Mouse (Mus musculus) kidney, postnatal 0 days (tissue): ENCODE data around the gene Ankrd66. TPM values are rescaled to one million over a fixed set of nuclear protein-coding genes. Genes with fewer than 3 reads are reported as not detected.

ENCODE experiments used
- ATAC-seq: fragments of 200-750 bp; cut with Nextera tagmentation; replicated peaks from 2 replicates; pipeline ENCODE4 v1.8.0; 2017; ENCODE audit warnings: low read depth, moderate number of reproducible peaks, moderate TSS enrichment, moderate library complexity; ENCODE audit not compliant: low FRiP score
- DNase-seq: peaks from one replicate; pipeline ENCODE4 v3.0.0-alpha.2; 2016; ENCODE audit warnings: low spot score
- H3K27ac ChIP-seq: fragments of 300-500 bp; sonication (generic); 2 replicates; pipeline ENCODE4 v1.5.1; 2014; ENCODE audit warnings: mild to moderate bottlenecking
- H3K27me3 ChIP-seq: fragments of 300-500 bp; sonication (generic); 2 replicates; pipeline ENCODE4 v1.6.1; 2014; ENCODE audit warnings: low read length, mixed read lengths; ENCODE audit not compliant: insufficient read depth
- H3K36me3 ChIP-seq: fragments of 300-500 bp; sonication (generic); 2 replicates; pipeline ENCODE4 v1.6.1; 2014; ENCODE audit warnings: low read length, mixed read lengths; ENCODE audit not compliant: insufficient read depth
- H3K4me1 ChIP-seq: fragments of 300-500 bp; sonication (generic); replicated peaks from 2 replicates; pipeline ENCODE4 v1.6.1; 2014; ENCODE audit warnings: antibody characterized with exemption, low read length, mixed read lengths; ENCODE audit not compliant: insufficient read depth
- H3K4me2 ChIP-seq: fragments of 300-500 bp; sonication (generic); 2 replicates; pipeline ENCODE4 v1.6.1; 2014; ENCODE audit warnings: mild to moderate bottlenecking, low read length, moderate library complexity, mixed read lengths
- H3K4me3 ChIP-seq: fragments of 300-500 bp; sonication (generic); replicated peaks from 2 replicates; pipeline ENCODE4 v1.5.1; 2014; ENCODE audit warnings: low read depth, low read length
- H3K9ac ChIP-seq: fragments of 300-500 bp; sonication (generic); 2 replicates; pipeline ENCODE4 v1.6.1; 2014; ENCODE audit warnings: low read depth, low read length
- H3K9me3 ChIP-seq: fragments of 300-500 bp; sonication (generic); replicated peaks from 2 replicates; pipeline ENCODE4 v1.6.1; 2016; ENCODE audit warnings: low read length, inconsistent platforms, mixed read lengths
- CTCF ChIP-seq: IDR thresholded peaks from 2 replicates; pipeline ENCODE4 v1.5.1; 2016; ENCODE audit warnings: antibody characterized with exemption, low read depth, mild to moderate bottlenecking, moderate library complexity
- WGBS: fragments of 180-500 bp; shearing (Covaris S2); extraction: QIAGEN DNeasy Blood & Tissue Kit; methylation state at CpG from one replicate; pipeline ENCODE4 v1.1.7; 2014; 5-methylcytosine and 5-hydroxymethylcytosine counted together
- polyA plus RNA-seq: library from polyadenylated mRNA; unstranded; fragments of >200 nt; fragmentation: Nextera tagmentation; extraction: Ambion mirVana; gene quantifications from 2 replicates; pipeline ENCODE4 v1.2.1, GENCODE M21; 2015

Ankrd66 gene
- polyA plus RNA-seq, 1 experiment from 2014 or later, result 0.46 TPM

GRCm38 (mm10) chr17:43563192-43563987 lies 20.0 kb upstream of the Ankrd66 start:
- DNase-seq, result no peak
- H3K4me3 ChIP-seq, result no peak overlapping the region
- no peaks in the 10 kb centered on the region for H3K9me3 ChIP-seq
- no peak for ATAC-seq
- H3K9ac ChIP-seq, result no peak overlapping the region
- no peak for TF ChIP-seq CTCF
- H3K27me3 ChIP-seq, result no peaks in the 10 kb centered on the region
- no peak overlapping the region for H3K4me2 ChIP-seq
- 85% methylated on average over 7 of the region's 7 CpGs for WGBS
- H3K36me3 ChIP-seq, result no peaks in the 10 kb centered on the region
- H3K4me1 ChIP-seq, result no peaks in the 10 kb centered on the region; the same call in 1 of the 2 replicates
- no peak overlapping the region for H3K27ac ChIP-seq

GRCm38 (mm10) chr17:43558678-43559077 lies 15.2 kb upstream of the Ankrd66 start:
- DNase-seq, result no peak

DNA sequence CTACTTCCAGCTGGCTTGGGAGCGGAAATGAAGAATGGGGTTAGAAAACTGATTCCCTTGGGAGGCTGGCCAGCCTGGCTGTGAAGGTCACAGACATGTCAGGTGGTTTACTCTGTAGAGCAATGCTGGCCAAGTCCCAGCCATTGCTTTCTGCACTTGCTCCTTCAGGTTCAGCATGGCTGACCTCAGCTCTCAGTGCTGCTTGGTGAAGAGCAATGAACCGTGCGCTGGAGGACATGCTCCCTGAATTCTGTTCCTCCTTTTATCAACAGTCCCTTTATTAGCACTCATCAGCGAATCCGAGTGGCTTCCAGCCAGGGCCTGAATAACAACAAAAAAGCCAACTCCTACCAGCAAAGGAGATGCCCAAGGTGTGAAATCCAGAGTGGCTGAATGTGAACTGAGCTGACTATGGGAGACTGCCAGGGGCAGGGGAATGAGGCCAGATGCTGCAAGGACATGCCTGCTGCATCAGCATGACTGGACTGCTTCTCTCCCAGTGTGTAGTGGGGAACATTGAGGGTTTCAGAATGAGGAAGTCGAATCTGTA lies 14.2 kb upstream of the Ankrd66 start:
- Histone ChIP-seq H3K36me3 (no peaks in the 10 kb centered on the region), H3K4me2 (no peak overlapping the region), H3K4me1 (peaks cover 5% of the 10 kb centered on the region; the same call in 1 of the 2 replicates), H3K4me3 (no peak overlapping the region), H3K27me3 (no peaks in the 10 kb centered on the region), H3K9ac (no peak overlapping the region), H3K27ac (peak overlapping the region; percentile 61; the same call in 1 of the 2 replicates), H3K9me3 (no peaks in the 10 kb centered on the region)
- WGBS, result 26% methylated on average over 6 of the region's 6 CpGs
- peak; percentile 92 for ATAC-seq
- no peak for TF ChIP-seq CTCF
- DNase-seq, result peak; percentile 84

More at GRCm38 (mm10) chr17:43558678-43559077, 15.2 kb upstream of the Ankrd66 start:
- no peaks in the 10 kb centered on the region for H3K27me3 ChIP-seq
- no peak for ATAC-seq
- WGBS, result 69% methylated on average over 3 of the region's 3 CpGs
- H3K36me3 ChIP-seq, result no peaks in the 10 kb centered on the region
- H3K9me3 ChIP-seq, result no peaks in the 10 kb centered on the region
- peaks cover 5% of the 10 kb centered on the region; the same call in 1 of the 2 replicates for H3K4me1 ChIP-seq
- H3K4me2 ChIP-seq, result no peak overlapping the region
- no peak overlapping the region for H3K27ac ChIP-seq
- no peak for TF ChIP-seq CTCF
- H3K9ac ChIP-seq, result no peak overlapping the region
- H3K4me3 ChIP-seq, result no peak overlapping the region

DNA sequence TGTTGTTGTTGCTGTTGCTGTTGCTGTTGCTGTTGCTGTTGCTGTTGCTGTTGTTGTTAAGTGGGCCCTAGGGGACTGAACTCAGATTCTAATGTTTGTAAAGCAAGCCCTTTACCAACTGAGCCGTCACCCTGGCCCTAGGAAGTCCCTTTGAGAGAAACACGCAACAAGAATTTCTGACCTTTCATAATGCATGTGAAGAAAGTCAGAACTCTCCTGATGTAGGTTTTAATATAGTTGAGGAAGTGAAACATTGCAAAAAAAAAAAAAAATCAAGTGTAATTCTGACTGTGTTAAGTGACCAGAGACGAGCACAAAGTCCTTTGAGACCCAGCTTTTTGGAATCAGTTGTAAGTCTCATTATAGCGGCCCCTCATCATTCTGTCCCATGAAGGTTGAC lies 13.7 kb upstream of the Ankrd66 start:
- peak overlapping the region; percentile 61; the same call in 1 of the 2 replicates for H3K27ac ChIP-seq

GRCm38 (mm10) chr17:43554516-43555403 lies 11.3 kb upstream of the Ankrd66 start:
- TF ChIP-seq CTCF, result no peak
- DNase-seq (peak; percentile 51), ATAC-seq (no peak)
- Histone ChIP-seq H3K27me3 (no peaks in the 10 kb centered on the region), H3K4me1 (peaks cover 5% of the 10 kb centered on the region; the same call in 1 of the 2 replicates), H3K9me3 (no peaks in the 10 kb centered on the region), H3K9ac (no peak overlapping the region), H3K27ac (no peak overlapping the region), H3K4me2 (no peak overlapping the region), H3K36me3 (no peaks in the 10 kb centered on the region), H3K4me3 (no peak overlapping the region)
- WGBS, result 30% methylated on average over 12 of the region's 12 CpGs

More for the DNA sequence above, 13.7 kb upstream of the Ankrd66 start:
- no peak for TF ChIP-seq CTCF
- Histone ChIP-seq H3K27me3 (no peaks in the 10 kb centered on the region), H3K36me3 (no peaks in the 10 kb centered on the region), H3K4me1 (peaks cover 5% of the 10 kb centered on the region; the same call in 1 of the 2 replicates), H3K4me2 (no peak overlapping the region), H3K9ac (no peak overlapping the region), H3K4me3 (no peak overlapping the region), H3K9me3 (no peaks in the 10 kb centered on the region)
- DNase-seq (no peak), ATAC-seq (no peak)
- 63% methylated on average over 4 of the region's 4 CpGs for WGBS

GRCm38 (mm10) chr17:43551122-43551630 lies 7.7 kb upstream of the Ankrd66 start:
- no peak overlapping the region for H3K9ac ChIP-seq
- 52% methylated on average over 3 of the region's 3 CpGs for WGBS
- ATAC-seq, result no peak
- no peak overlapping the region for H3K4me3 ChIP-seq
- no peak overlapping the region for H3K4me2 ChIP-seq
- H3K9me3 ChIP-seq, result no peaks in the 10 kb centered on the region
- H3K27me3 ChIP-seq, result no peaks in the 10 kb centered on the region
- H3K27ac ChIP-seq, result no peak overlapping the region
- no peak for DNase-seq
- no peak for TF ChIP-seq CTCF
- H3K36me3 ChIP-seq, result no peaks in the 10 kb centered on the region
- no peaks in the 10 kb centered on the region for H3K4me1 ChIP-seq
